Mouse (Mus musculus) right cerebral cortex, postnatal 14 days (tissue): ENCODE results near the gene Mov10l1.

Experiments used
- DNase-seq: peaks from one replicate; pipeline ENCODE4 v3.0.0; 2022

The Mov10l1 gene

DNA sequence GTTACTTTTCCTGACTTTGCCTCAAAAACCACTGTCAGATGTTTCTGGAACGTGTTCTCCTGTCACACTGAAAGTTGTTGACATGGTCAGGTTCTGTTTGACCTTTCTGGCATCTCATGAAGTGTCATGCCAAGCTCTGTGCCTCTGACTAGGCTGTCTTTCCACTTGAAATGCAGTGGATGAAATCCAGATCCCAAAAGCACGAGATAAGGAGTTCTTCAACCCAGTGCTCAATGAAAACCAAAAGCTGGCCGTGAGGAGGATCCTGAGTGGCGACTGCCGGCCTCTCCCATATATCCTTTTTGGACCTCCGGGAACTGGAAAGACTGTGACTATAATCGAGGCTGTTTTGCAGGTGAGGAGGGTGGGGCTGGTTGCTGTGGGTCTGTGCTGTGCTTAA is 37.4 kb downstream of the Mov10l1 start:
- DNase-seq: no peak

DNA sequence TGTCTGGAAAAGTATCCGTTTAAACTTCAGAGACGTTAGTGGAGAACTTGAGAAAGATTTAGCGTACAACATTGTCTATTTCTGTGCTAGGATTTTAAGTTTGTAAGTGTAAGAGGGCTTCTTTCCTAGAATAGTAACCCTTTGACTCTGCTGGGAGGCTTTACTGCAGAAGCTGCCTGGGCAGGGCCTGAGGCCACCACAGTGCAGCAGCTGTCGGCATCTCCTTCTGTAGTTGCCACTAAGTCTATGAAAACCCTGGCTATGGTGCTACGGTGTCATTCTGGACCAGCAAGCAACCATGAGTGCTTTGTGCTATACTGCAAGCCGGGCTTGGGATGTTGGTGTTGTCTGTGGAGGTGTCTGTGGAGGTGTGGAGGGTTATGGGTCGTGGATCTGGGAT is 37.8 kb downstream of the Mov10l1 start:
- no peak for DNase-seq

DNA sequence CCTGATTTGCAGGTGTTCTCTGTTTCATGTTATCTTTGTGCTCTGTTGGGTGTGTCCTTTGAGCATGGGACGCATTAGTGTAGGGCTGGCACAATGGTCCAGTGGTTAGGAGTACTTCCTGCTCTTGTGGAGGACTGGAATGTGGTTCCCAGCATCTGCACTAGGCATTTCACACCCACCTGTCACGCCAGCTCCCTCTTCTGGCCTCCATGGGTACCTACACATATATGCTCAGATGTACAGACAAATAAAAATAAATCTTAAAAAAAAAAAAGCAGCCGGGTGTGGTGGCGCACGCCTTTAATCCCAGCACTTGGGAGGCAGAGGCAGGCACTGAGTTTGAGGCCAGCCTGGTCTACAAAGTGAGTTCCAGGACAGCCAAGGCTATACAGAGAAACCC is 61.7 kb downstream of the Mov10l1 start:
- no peak for DNase-seq

DNA sequence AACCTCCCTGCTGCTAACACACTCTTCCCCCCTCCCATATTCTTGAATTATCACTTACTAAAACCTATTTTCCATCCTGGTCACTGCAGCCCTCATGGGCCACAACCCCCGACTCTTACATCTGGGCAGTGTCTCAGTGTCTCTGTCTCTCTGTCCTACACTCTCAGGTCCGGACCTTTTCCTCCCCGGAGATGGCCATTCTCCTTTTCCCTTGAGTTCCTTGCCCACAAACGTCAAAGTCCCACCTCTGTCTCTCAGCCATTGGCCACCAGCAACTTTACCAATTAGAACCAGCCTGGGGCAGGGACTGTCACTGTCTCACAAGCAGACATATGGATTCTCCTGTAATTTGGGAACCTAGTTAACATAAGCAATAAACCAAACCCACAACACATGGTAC is 63.6 kb downstream of the Mov10l1 start:
- DNase-seq: no peak

DNA sequence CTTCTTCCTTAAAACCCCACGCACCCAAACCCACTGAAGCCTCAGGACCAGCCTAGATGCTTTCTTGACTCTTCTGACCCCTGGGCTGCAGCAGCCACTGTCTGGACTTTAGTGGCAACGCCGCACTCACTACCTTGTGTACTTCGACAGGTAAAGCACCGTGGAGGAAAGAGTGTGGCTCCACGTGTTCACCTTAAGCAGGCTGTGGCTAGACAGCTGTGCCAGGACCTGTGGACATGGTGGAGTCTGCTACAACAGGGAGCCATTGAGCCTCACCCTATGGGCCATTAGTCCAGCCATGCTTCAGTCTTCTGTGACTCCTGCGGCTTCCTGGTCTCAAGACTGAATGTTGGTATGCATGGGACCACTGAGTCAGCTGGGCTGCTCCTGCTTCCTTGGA is 72.0 kb downstream of the Mov10l1 start:
- no peak for DNase-seq

DNA sequence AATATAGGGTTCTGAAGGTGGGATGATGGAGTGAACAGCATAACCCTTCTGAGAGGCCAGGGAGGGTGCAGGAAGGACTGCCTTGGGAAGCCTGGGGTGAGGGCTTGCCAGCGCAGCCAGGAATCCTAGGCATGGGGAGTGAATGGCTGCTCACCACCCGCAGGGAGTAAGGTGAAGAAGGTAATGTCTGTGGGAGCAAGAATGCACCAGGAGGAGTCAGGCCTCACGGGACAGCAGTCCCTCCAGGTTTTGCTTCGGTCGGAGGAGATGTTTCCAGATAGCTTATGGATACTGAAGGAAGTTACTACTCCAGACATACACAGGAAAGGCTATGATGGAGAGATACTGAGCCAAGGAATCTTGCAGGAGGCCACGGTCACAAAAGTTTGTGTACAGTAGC is 76.0 kb downstream of the Mov10l1 start:
- no peak for DNase-seq

DNA sequence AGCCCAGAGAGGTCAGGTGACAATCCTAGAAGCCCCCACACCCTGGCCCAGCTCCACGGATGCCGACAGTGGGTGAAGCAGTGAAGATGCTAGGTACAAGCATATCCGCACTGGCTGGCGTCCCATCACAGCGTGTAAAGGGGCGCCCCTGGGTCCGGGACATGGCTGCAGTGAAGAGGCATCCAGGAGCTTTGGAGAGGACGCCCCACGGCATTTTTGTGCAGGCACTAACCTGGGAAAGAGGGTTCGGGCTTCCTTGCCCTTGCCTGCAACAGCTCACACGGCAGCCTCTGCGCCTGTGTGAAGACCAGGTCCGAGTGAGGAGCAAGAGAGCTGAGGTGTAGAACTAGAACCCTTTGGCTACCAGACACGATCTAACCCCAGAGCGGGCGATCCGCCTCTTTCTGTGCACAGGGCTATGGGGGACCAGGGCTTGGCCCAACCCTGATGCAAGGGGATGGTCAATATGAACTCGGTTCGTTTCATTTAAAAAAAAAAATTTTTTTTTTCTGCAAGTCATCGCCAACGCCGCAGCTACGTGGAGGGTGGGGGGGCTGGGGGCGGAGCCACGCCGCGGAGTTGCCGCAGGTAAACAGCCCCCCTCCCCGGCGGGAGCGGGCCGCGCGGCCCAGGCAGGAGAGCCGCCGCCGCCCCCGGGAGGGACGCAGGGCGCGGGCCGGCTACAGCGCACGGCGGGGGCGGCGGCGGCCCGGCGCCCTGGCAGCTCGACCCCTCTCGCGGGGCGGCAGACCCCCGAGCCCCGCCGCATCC is 76.6 kb downstream of the Mov10l1 start, which contains the start of gene Panx2:
Gene Panx2, plus strand, starts transcription at position 574 of the 771 bp plus-strand sequence.
- no peak for DNase-seq

DNA sequence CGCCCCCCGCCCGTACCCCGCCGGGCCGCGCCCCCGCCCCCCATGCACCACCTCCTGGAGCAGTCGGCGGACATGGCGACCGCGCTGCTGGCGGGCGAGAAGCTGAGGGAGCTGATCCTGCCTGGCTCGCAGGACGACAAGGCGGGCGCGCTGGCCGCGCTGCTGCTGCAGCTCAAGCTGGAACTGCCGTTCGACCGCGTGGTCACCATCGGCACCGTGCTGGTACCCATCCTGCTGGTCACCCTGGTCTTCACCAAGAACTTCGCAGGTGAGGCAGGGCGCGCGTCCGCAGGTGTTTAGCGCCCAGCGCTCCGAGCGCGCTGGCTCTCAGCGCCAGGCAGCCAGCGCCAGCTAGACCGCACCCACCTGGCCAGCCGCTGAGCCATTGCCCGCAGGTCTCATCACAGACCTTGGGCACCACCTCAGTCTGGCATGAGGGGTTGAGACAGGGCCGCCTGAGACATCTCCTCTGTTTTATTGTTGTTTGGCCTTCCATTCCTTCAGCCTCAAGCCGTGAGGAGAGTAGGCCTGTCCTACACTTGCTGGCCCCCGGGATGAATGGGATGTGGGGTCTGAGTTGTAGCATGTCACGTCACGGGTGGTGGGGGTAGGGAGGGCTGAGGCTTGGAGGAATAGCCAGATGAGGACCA is 77.4 kb downstream of the Mov10l1 start:
- DNase-seq: peak; percentile 49

DNA sequence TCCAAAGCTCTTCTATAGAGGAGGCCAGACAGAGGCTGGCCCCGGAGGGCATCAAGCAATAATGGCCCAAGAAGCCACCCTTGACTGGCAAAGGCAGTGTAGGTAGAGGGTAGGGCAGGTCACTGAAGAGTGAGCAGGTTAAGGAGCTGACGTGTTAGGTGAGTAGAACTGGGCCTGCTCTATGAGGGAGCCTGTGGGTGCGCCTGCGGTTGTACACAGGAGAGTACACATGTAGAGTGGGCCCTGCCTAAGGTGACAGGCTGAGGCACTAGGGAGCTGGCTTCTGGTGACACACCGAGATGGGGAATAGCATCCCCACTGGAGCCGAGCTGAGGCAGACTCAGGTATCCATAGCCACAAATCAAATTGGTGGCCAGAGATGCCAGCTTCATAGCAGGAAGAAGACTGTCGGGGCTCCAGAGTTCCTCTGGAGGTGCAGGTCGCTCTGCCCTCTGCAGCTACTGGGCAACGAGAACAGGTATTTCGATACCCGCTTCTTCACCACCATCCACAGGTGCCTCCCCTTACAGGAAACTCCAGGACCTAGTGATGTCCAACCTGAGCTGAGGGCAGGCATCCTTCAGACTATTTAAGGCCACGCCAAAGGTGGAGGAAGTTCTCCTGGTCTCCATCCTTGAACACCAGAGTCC is 78.2 kb downstream of the Mov10l1 start:
- no peak for DNase-seq

DNA sequence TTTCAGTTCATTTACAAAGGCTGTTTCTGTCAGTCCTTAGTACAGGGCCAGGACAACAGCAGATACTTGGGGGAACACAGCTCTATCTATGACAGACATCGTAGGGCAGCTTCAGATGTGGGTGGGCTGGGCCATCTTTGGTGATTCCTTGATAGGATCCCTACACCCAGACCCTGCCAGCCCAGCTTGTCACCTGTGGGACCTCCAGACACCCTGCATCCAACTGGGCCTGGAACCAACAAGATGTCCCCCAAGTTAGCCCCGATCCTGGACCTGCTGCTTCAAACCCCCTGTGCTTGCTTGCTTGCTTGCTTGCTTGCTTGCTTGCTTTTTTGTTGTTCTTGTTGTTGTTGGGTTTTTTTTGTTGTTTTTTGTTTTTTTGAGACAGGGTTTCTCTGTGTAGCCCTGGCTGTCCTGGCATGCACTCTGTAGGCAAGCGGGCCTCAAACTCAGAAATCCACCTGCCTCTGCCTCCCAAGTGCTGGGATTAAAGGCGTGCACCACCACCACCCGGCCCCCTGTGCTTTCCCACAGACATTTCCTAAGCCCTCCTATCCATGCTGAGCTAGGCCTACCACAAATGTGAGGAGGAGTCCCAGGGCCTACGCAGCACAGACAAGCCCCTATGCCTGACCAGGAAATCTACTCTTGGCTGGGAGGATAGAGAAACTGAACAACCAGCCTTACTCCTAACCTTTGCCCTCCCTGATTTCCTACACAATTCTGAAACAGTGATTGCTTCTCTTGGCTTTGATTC is 79.2 kb downstream of the Mov10l1 start:
- DNase-seq: no peak

- DNase-seq: peak; percentile 2
Observed at GRCm38 (mm10) chr15:89062518-89062910, 79.8 kb downstream of the Mov10l1 start.

- peak; percentile 2 for DNase-seq
Observed at GRCm38 (mm10) chr15:89063001-89063400, 80.3 kb downstream of the Mov10l1 start.

DNA sequence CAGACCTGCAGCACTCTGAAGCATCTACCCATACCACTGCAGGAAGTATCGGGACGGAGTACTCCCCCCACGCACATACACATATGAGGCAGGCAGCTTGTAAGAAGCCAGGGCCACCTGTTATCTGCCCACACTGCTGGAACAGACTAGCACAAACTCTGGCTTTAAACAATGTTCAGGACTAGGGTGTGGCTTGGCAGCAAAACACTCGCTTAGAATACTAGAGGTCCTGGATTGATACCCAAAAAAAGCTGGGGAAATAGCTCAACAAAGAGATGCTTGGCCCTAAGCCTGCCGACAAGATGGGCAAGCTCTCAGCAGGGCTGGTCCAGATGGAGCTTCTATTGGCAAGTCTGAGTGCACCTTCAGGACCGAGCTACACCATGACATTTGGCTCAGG is 80.8 kb downstream of the Mov10l1 start:
- DNase-seq: peak; percentile 16

DNA sequence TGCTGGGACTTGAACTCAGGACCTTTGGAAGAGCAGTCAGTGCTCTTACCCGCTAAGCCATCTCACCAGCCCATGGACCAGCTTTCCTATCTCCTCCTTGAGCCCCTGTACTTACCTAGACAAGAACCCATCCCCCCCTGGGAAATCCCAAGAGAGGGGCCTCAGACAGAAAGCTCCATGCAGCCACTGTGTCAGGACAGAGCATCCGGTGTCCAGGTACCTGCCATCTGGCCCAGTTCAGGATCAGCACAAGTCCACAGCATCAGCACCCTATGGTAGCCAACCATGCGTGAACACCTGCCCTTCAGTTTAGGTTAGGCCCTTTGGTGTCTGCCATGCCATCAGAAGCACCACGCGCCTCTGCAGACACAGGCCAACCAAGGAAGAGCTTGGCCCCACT is 82.2 kb downstream of the Mov10l1 start:
- peak; percentile 2 for DNase-seq

DNA sequence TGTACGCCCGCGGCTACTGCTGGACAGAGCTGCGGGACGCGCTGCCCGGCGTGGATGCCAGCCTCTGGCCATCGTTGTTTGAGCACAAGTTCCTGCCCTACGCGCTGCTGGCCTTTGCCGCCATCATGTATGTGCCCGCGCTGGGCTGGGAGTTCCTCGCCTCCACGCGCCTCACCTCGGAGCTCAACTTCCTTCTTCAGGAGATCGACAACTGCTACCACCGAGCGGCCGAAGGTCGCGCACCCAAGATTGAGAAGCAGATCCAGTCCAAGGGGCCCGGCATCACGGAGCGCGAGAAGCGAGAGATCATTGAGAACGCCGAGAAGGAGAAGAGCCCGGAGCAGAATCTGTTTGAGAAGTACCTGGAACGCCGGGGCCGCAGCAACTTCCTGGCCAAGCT is 84.9 kb downstream of the Mov10l1 start:
- peak; percentile 6 for DNase-seq

- peak; percentile 3 for DNase-seq
Observed at GRCm38 (mm10) chr15:89068226-89068625, 85.5 kb downstream of the Mov10l1 start.

- DNase-seq: peak; percentile 12
Observed at GRCm38 (mm10) chr15:89069336-89069840, 86.7 kb downstream of the Mov10l1 start.

GRCm38 (mm10) chr15:89070606-89071005 is 87.9 kb downstream of the Mov10l1 start:
- peak; percentile 5 for DNase-seq

DNA sequence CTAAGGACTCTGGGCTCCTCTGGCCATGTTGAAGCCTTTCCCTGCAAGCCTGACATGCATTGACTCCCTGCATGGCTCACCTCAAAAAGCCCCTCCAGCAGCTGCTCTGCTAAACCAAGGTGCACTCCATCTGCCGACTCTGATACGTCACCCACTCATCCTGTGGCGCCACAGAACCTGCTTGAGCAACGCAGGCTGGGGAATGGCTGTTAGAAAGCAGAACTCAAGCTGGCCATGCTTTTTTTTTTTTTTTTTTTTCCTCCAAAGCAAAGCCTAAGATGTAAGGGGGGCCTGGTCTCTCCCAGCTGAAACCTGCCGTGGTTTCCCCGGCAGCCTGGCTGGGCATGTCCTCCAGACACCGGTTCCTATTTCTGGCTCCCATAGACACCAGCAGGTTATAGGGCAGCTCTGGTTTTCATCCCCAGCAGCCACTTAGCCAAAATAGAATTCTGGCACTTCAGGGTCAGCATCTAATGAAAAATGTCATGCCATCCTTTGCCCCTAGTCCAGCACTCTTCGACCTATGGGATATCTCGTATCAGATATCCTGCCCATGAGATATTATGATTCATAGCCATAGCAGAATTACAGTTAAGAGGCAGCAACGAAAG is 91.4 kb downstream of the Mov10l1 start:
- no peak for DNase-seq

GRCm38 (mm10) chr15:89074613-89075477 is 92.1 kb downstream of the Mov10l1 start, which contains the start of gene Trabd:
Gene Trabd, plus strand, starts transcription at chr15:89075124.
- DNase-seq: no peak

DNA sequence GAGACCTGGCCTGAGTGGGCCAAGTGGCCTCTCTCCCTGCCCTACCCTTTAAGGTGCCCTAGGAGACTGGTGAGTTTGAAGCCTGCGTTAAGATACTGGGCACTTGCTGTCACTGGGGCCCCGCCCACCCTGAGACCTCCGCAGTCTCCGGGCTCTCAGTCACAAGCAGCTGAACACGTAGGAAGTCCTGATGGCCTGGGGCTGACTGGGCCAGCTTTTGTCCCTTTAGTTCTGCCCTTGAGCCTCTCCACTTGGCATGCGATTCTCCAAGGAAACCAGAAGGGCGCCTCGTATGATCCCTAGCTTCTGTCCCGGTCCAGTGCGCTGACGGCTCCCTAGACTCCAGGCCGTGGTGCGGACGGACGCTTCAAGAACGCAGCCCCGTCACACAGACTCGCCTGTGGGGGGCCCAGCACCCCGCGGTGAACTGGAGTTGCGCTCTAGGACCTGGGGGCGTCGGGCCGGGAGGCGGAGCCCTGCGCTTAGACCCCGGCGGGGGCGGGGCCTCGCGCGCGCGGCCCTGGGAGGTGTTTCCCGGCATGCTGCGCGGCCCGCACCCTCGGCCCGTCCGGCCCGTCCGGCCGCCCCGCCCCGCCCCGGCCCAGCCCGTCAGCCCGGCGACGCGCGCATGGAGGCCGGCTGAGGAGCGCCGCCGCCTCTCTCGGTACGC is 92.9 kb downstream of the Mov10l1 start:
- DNase-seq: peak; percentile 83
